Mouse (Mus musculus) lung, embryonic 14.5 days (tissue): ENCODE results near the gene Rhoa. TPM values are rescaled to one million over a fixed set of nuclear protein-coding genes. Genes with fewer than 3 reads are reported as not detected.

Experiments used
- ATAC-seq: fragments of 200-750 bp; cut with Nextera tagmentation; 2 replicates; pipeline ENCODE4 v1.8.0; 2017; ENCODE audit warnings: mild to moderate bottlenecking, moderate TSS enrichment, moderate library complexity; ENCODE audit not compliant: insufficient read depth
- DNase-seq: peaks from one replicate; pipeline ENCODE4 v3.0.0-alpha.2; 2015
- H3K27ac ChIP-seq: fragments of 300-500 bp; sonication (generic); 2 replicates; pipeline ENCODE4 v1.5.1; 2014; ENCODE audit warnings: low read depth, mild to moderate bottlenecking, moderate library complexity
- H3K27me3 ChIP-seq: fragments of 300-500 bp; sonication (generic); 2 replicates; pipeline ENCODE4 v1.6.1; 2014; ENCODE audit warnings: low read length, control low read depth; ENCODE audit not compliant: insufficient read depth
- H3K36me3 ChIP-seq: fragments of 300-500 bp; sonication (generic); 2 replicates; pipeline ENCODE4 v1.6.1; 2014; ENCODE audit warnings: control low read depth; ENCODE audit not compliant: insufficient read depth
- H3K4me1 ChIP-seq: fragments of 300-500 bp; sonication (generic); 2 replicates; pipeline ENCODE4 v1.6.1; 2014; ENCODE audit warnings: antibody characterized with exemption, control low read depth; ENCODE audit not compliant: insufficient read depth
- H3K4me2 ChIP-seq: fragments of 300-500 bp; sonication (generic); 2 replicates; pipeline ENCODE4 v1.6.1; 2014; ENCODE audit warnings: mild to moderate bottlenecking
- H3K4me3 ChIP-seq: fragments of 300-500 bp; sonication (generic); 2 replicates; pipeline ENCODE4 v1.5.1; 2014; ENCODE audit warnings: low read depth, low read length
- H3K9ac ChIP-seq: fragments of 300-500 bp; sonication (generic); 2 replicates; pipeline ENCODE4 v1.6.1; 2014
- H3K9me3 ChIP-seq: fragments of 300-500 bp; sonication (generic); 2 replicates; pipeline ENCODE4 v1.6.1; 2016; ENCODE audit warnings: low read depth, low read length, control low read depth
- CTCF ChIP-seq: IDR thresholded peaks from 2 replicates; pipeline ENCODE4 v1.5.1; 2016; ENCODE audit warnings: antibody characterized with exemption, low read depth
- WGBS: fragments of 180-500 bp; shearing (Covaris S2); extraction: QIAGEN DNeasy Blood & Tissue Kit; methylation state at CpG from one replicate; pipeline ENCODE4 v1.1.7; 2014; 5-methylcytosine and 5-hydroxymethylcytosine counted together
- polyA plus RNA-seq: library from polyadenylated mRNA; unstranded; fragments of >200 nt; fragmentation: Nextera tagmentation; extraction: Ambion mirVana; gene quantifications from 2 replicates; pipeline ENCODE4 v1.2.1, GENCODE M21; 2014

Gene Rhoa
- polyA plus RNA-seq, 1 experiment from 2014 or later, result 332 TPM

DNA sequence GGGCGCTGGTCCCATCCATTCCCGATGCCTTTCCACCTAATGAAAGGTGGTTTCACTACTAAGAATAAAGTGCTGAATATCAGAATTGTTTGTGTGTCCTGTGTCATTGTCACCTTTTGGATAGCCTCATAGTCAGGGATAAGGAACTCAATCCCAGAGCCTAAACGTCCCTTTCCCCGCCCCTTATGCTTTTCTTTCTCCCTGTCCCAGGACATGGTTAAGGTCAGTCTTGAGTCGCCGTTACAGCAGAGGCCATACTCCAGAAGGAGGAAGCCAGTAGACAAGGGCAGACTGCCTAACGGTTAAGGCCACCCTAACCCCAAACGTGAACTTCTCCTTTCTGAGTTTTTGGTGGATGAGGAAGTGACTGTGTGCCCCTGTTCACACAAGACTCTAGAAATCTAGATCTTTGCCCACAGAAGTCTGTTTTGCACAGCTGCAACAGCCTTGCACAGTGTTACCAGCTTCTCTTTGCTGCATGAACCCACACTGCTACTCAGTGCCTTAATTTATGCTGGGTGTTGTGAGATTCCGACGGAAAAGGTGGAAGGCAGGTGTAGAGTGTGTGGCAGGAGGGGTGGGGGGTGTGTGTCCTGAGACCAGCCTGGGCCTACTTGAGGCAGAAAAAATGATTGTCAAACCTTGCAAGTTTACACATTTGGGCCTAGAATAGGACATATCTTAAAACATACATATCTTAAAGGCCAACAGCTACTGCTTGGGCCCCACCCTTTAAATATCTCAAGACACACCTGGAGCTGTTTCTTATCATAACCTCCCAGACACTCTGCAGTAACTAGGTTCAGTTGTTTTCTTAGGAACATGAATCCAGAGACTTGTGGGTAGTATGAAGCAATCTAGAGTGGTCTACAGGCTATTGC is 34.6 kb downstream of the Rhoa start:
- ATAC-seq, result no peak
- WGBS, result 41% methylated on average over 10 of the region's 10 CpGs
- no peaks in the 10 kb centered on the region for H3K27me3 ChIP-seq

DNA sequence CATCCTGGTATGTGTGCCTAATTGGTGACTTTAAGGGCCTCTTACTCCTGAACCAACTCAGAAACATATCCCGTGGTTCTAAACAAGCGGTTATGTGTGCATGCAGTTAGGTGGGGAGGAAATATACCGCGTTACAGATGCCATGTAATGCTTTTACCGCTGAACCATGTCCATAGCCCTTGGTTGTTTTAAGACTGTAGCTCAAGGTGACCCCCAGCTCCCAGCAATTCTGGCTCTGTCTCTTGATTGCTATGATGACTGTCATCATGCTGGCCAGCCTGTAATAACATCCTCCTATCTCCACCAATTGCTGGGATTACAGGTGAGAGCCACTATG is 35.2 kb downstream of the Rhoa start:
- peaks cover 20% of the 10 kb centered on the region for H3K36me3 ChIP-seq
- H3K9me3 ChIP-seq, result no peaks in the 10 kb centered on the region
- H3K4me2 ChIP-seq, result peak overlapping the region; percentile 85
- DNase-seq, result no peak
- peak overlapping the region; percentile 65 for H3K27ac ChIP-seq
- 86% methylated on average over 5 of the region's 5 CpGs for WGBS
- TF ChIP-seq CTCF, result no peak
- H3K4me1 ChIP-seq, result peaks cover 3% of the 10 kb centered on the region
- no peaks in the 10 kb centered on the region for H3K27me3 ChIP-seq
- ATAC-seq, result no peak
- peak overlapping the region; percentile 13; the same call in 1 of the 2 replicates for H3K9ac ChIP-seq
- H3K4me3 ChIP-seq, result 0 out of 2 replicates have a peak overlapping the region, but pooled peaks have one; percentile 81

More for the DNA sequence above, 34.6 kb downstream of the Rhoa start:
- H3K9me3 ChIP-seq, result no peaks in the 10 kb centered on the region
- TF ChIP-seq CTCF, result no peak
- peak; percentile 9 for DNase-seq
- H3K27ac ChIP-seq, result peak overlapping the region; percentile 96
- peak overlapping the region; percentile 87 for H3K9ac ChIP-seq
- H3K4me1 ChIP-seq, result peaks cover 3% of the 10 kb centered on the region
- peak overlapping the region; percentile 85 for H3K4me2 ChIP-seq
- peak overlapping the region; percentile 81 for H3K4me3 ChIP-seq
- H3K36me3 ChIP-seq, result peaks cover 26% of the 10 kb centered on the region

DNA sequence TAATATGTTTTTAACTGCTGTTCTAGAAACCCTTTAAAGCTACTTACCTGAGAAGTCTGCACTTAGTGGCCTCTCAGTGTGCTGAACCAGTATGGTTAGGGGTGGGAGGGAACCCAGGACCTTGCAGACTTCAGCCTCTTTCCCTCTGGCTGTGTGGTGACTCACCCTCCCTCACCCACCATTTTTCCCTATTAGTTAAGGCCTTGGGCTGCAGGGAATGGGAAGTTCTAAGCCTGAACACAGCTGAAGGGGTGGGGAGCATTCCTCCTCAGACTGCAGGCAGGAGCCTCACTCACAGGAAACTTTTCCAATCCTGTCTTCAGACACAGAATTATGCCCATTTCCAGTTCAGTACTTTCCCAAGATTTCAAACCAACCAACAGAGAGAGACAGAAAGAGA is 35.9 kb downstream of the Rhoa start:
- Histone ChIP-seq H3K9me3 (no peaks in the 10 kb centered on the region), H3K27ac (peak overlapping the region; percentile 65), H3K36me3 (peaks cover 14% of the 10 kb centered on the region), H3K4me1 (peaks cover 3% of the 10 kb centered on the region), H3K9ac (peak overlapping the region; percentile 13; the same call in 1 of the 2 replicates), H3K27me3 (no peaks in the 10 kb centered on the region), H3K4me3 (no peak overlapping the region), H3K4me2 (peak overlapping the region; percentile 85; the same call in 1 of the 2 replicates)
- TF ChIP-seq CTCF, result no peak
- no peak for ATAC-seq
- no peak for DNase-seq

DNA sequence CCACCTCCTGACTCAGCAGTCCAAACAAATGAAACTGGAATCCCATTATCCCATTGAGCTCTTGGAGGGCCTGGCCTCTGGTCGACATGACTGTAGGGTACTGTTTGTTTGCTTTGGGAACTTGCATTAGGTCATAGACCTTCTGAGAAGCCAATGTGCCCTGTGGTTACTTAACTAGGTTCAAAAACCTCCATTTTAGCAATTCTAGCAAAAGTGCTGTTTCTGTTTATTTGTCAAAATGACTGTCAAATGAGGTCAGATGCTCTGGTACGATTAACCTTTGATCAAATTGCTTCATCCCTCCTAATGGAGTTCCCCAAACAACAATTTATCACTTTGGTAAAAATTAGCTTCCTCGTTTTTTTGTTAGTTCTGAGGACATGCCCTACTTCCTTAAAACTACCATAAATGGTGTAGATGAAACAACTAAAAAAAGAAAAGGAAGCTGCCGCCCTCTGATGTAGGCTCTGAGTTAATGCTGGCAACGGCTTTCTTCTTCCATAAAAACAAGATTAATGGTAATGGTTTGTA is 36.4 kb downstream of the Rhoa start:
- DNase-seq (peak; percentile 20), ATAC-seq (no peak)
- H3K4me3 ChIP-seq, result no peak overlapping the region
- H3K4me1 ChIP-seq, result peaks cover 3% of the 10 kb centered on the region
- no peaks in the 10 kb centered on the region for H3K27me3 ChIP-seq
- H3K9ac ChIP-seq, result no peak overlapping the region
- WGBS, result 23% methylated on average over 5 of the region's 5 CpGs
- no peaks in the 10 kb centered on the region for H3K9me3 ChIP-seq
- 0 out of 2 replicates have a peak overlapping the region, but pooled peaks have one; percentile 85 for H3K4me2 ChIP-seq
- peaks cover 14% of the 10 kb centered on the region for H3K36me3 ChIP-seq
- no peak for TF ChIP-seq CTCF
- H3K27ac ChIP-seq, result peak overlapping the region; percentile 54; the same call in 1 of the 2 replicates

- Histone ChIP-seq H3K9me3 (no peaks in the 10 kb centered on the region), H3K27me3 (no peaks in the 10 kb centered on the region), H3K4me2 (no peak overlapping the region), H3K9ac (no peak overlapping the region), H3K4me3 (no peak overlapping the region), H3K27ac (no peak overlapping the region), H3K4me1 (peaks cover 3% of the 10 kb centered on the region), H3K36me3 (peaks cover 6% of the 10 kb centered on the region)
- DNase-seq (no peak), ATAC-seq (no peak)
- 74% methylated on average over 3 of the region's 3 CpGs for WGBS
- no peak for TF ChIP-seq CTCF
These were observed 37.4 kb downstream of the Rhoa start for GRCm38 (mm10) chr9:108343331-108343730.

DNA sequence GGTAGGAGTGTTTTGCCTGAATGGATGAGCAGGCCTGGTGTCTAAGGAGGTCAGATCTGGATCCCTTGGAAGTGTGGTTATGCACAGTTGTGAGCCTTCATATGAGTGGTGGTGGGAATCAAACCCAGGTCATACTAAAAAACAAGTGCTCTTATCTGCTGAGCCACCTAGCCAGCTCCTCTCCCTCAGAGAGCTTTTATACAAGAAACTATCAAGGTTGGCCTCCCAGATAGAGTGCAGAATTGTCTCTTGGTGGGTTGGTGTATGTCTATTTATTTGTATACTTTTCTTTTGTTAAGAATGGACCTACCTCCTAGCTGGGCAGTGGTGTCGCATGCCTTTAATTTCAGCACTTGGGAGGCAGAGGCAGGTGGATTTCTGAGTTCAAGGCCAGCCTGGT is 37.9 kb downstream of the Rhoa start:
- H3K9me3 ChIP-seq, result no peaks in the 10 kb centered on the region
- ATAC-seq, result no peak
- no peak for DNase-seq
- no peak overlapping the region for H3K9ac ChIP-seq
- no peak overlapping the region for H3K27ac ChIP-seq
- no peak overlapping the region for H3K4me3 ChIP-seq
- peaks cover 7% of the 10 kb centered on the region for H3K4me1 ChIP-seq
- no peaks in the 10 kb centered on the region for H3K27me3 ChIP-seq
- peaks cover 5% of the 10 kb centered on the region; the same call in 1 of the 2 replicates for H3K36me3 ChIP-seq
- 77% methylated on average over 1 of the region's 1 CpGs for WGBS
- no peak for TF ChIP-seq CTCF
- no peak overlapping the region for H3K4me2 ChIP-seq

DNA sequence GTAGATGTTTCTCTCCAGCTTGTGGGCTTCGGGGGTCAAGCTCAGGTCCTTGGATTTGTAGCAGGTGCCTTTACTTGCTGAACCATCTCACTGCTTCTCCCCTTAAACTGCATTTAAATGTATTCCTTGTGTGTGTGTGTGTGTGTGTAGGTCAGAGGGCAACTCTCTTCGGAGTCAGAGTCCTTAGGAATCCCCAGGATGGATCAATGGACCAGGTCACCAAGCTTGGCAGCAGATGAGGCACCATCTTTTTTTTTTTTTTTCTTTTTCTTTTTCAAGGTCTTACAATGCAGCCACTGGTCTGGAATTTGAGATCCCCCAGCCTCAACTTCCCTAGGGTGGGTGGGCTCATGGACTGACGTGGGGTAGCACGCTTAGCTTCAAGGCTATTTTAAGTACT is 38.5 kb downstream of the Rhoa start:
- WGBS, result 87% methylated on average over 4 of the region's 4 CpGs
- no peak for DNase-seq
- no peak for ATAC-seq
- peaks cover 9% of the 10 kb centered on the region for H3K4me1 ChIP-seq
- H3K9ac ChIP-seq, result no peak overlapping the region
- H3K9me3 ChIP-seq, result no peaks in the 10 kb centered on the region
- no peak overlapping the region for H3K4me2 ChIP-seq
- no peak for TF ChIP-seq CTCF
- no peak overlapping the region for H3K27ac ChIP-seq
- no peaks in the 10 kb centered on the region for H3K27me3 ChIP-seq
- H3K36me3 ChIP-seq, result peaks cover 5% of the 10 kb centered on the region; the same call in 1 of the 2 replicates
- no peak overlapping the region for H3K4me3 ChIP-seq
